Mouse (Mus musculus) CD4-positive helper T cell, adult 2 months (primary cell): ENCODE results near the gene Rbmx.

Source experiments
- DNase-seq: peaks from one replicate; pipeline ENCODE4 v3.0.0-alpha.2; 2012; ENCODE audit warnings: low read depth, missing footprints, low spot score

Gene Rbmx

DNA sequence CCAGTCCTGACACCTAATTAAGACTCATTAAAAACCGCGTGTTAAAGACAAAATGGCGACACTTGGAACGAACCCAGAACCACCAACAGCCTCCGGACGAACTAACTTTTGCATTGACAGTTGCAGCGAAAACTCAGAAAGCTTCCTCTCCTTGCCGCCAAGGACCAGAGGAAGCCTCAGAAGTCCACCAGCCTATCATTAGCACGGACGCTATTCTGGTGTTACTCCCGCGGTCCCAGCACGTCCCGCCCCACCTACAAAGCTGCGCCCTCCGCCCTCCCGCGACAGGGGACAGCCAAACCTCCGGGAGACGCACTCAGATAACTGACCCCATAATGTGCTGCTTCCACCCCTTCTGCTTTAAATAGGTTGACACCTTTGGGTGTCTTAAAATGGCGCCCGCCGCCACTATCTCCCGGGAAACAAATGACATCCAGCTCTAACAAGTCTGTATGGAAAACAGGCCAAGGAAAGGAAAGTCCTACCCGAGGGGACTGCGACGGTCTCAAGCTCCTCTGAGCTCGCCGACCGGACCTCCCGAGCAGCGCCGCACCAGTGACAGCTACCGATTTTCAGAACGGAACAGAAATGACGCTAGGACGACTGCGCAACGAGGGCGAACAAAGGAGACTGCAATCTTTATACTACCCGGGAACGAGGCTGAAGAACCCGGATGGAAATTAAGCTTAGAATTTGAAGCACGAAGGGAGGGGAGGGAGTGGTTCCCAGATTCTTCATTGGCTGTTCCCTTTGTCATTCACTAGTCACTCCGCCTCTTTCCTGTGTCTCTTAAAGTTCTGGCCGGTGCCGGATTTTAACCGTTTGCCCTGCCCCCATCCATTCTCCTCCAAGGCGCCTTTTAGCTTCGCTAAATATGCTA, at the start of gene Rbmx:
Gene Rbmx (minus strand): TSS at position 670 of the 880 bp plus-strand sequence.
- peak; percentile 92 for DNase-seq

DNA sequence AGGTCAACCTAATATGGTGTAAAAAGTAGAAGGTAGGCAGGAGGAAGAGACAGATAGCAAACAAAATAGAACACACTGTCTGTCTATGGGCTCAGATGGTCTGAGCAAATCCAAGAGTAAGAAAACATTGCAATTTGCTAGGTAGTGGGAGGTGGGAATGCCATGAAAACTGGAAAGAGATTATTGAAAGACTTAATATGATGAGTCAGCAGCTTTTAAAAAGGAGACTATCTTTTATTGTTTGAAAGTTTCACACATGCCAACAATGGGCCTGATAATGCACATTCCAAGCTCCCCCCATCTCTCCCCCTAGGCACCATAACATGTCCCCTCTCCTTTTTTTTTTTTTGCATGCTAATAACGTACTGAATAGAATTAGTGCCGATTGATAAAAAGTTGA, 41.1 kb upstream of the Rbmx start:
- no peak for DNase-seq

- peak; percentile 7 for DNase-seq
Observed at GRCm38 (mm10) chrX:57431610-57432009, 38.8 kb upstream of the Rbmx start.

DNA sequence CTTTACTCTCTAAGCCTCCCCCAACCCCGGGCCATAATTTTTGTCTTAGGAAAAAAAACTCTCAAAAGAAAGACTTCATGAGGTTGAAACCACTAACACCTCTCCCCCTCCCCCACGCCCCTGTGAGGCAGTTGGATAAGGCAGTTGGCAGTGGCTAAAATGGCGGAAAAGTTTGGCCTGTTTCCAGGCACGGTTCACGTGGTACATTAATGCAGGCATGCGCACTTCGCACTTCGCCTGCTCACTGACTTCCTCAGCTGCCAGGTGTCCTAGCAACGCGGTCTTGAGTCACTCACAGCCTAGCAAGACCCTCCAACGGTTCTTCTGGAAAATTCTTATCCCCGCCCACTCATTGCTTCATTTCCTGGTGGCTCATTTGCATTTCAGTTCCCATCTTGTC, 15.9 kb upstream of the Rbmx start, which contains the start of gene Gm364:
Gene Gm364 (plus strand): TSS at position 386 of the 400 bp plus-strand sequence.
- DNase-seq, result no peak

GRCm38 (mm10) chrX:57403651-57404050, 10.8 kb upstream of the Rbmx start:
- DNase-seq, result peak; percentile 8

- DNase-seq, result no peak
Observed at GRCm38 (mm10) chrX:57401388-57401787, 8.6 kb upstream of the Rbmx start.

GRCm38 (mm10) chrX:57393412-57393811, 576 bp upstream of the Rbmx start:
- no peak for DNase-seq

GRCm38 (mm10) chrX:57380915-57381314, 11.9 kb downstream of the Rbmx start:
- DNase-seq, result no peak

- DNase-seq, result no peak
Observed at GRCm38 (mm10) chrX:57378579-57378978, 14.3 kb downstream of the Rbmx start.

DNA sequence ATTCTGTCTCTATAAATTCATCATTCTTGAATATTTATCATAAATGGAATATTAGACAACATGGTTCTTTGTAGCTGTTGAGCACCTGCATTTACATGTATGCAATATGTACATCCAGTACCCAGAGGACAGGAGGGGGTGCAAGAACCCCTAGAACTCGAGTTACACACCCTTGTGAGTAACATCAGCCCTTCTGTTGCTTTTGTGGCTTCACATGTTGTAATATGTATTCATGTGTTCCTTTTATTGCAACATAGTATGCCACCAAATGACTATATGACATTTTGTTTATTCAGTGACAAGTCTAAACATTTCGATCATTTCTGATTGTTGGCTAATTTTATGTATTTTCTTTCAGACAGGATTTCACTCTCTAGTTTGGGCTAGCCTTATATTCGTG, 15.7 kb downstream of the Rbmx start:
- DNase-seq, result no peak

DNA sequence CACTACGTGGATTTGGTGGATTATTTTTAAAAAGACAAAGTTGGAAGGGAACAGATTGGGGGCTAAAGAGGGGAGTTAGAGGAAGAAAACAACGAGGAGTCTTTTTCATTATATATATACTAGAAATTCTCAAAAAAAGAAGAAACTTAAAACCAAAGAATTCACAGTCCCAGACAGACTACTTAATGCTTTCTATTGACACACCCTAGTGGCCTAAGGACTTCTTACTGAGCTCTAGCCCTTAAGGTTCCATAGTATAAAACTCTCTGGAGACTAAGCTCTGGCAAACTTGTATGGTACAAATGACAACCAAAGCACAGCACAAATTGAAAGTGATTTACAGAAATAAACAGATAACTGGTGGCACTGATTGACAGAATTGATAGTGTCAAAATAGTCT, 18.8 kb downstream of the Rbmx start:
- DNase-seq, result no peak

DNA sequence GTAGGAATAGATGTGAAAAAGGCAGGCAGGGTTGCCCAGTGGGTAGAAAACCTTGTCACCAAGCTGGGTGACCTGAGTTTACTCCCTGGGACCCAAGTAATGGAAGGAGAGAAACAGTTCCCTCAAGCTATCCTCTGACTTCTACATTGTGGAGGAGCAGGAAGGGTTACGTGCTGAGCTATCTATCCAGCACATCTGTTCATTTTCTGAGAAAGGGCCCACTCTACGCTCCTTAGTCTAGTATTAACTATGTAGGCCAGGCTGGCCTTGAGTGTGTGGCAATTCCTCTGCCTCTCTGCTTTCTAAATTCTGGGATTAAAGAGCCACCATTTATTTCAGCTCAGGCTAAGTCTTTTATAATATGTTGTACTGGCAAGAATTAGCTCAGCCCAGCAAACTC, 19.3 kb downstream of the Rbmx start:
- DNase-seq, result no peak

DNA sequence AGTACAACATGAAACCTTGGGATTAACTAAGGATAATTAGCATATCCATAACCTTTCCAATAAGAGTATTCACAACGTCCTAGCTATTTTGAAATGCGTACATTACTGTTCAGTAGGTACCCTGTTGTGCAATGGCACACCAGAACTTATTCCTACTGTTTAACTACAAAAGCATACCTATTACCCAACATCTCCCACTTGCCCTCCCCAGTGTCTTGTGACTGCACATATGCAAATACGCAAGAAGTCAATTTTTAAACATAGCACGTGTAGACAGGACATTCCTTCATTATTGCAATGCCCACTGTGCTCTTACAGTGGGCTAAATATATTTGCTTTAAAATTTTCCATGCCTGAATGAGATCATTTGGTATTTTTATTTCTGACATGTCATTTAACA, 19.9 kb downstream of the Rbmx start:
- DNase-seq, result no peak

DNA sequence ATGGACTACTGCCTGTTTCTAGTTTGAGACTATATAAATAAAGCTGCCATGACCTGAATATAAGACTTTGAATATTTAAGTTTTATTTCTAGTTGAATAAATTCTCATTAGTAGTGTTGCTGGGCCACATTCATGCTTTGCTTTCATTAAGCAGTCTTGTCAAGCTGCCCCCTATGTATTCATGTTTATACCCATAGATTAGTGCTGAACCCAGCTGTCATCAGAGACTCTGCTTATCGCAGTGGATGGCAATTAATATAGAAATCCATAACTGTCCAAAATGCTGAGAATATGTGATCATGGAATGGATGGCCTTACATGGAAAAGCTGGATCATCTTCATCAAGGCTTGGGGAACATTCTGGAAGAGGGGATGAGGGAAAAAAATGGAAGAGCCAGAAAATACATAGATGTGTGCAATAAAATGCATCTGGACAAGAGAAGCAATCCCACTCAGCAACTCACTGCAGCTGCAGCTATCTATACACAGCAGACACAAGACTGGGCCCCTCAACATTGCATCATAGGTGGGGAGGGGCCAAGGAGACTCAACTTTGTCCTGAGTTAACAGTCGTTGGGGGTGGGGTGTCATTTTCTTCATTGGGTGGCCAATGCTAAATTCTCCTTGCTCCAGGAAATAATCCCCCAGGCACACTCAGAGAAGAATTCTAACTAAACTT, 27.8 kb downstream of the Rbmx start:
- DNase-seq, result no peak

DNA sequence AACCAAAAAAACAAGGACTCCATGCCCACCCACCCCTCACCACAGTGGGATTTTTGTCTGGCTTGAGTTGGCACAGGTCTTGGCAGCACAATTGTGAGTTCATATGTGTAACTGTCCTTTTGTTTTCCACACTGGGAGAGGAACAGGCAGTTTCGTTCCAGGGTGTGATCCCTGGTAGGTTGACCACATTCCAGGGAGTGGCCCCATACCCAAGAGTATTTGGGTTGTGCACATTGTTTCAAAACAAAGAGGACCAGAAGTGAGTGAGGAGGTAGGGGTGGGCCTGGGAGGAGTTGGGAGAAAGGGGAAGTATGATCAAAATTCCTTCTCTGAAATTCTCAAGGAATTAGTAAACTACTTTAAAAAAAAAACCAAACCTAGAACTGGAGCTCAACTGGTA, 33.5 kb downstream of the Rbmx start:
- DNase-seq, result no peak

GRCm38 (mm10) chrX:57339220-57339619, 53.6 kb downstream of the Rbmx start:
- no peak for DNase-seq

GRCm38 (mm10) chrX:57338371-57339211, 54.2 kb downstream of the Rbmx start, which contains the start of gene Arhgef6:
Gene Arhgef6, minus strand, starts transcription at chrX:57338729.
- peak; percentile 66 for DNase-seq

GRCm38 (mm10) chrX:57337582-57337981, 55.3 kb downstream of the Rbmx start:
- peak; percentile 50 for DNase-seq

DNA sequence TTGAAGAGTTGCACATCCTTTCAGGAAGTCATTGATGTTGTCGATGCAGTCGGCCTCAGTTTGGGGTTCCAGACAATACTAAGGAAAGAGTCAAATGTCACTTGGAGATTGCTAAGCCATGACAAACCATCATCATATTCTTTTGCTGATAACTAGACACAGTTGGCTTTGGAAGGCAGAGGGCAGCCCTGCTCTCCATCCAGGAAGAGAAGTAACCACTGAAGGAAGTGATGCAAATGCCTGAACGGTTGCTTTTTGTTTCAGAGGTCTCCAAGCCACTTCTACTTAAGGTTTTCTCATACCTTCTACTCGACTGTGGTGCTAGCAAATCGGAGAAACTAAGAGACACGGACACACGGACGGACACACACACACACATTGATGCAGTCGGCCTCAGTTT, 55.9 kb downstream of the Rbmx start:
- peak; percentile 53 for DNase-seq

- no peak for DNase-seq
Observed at GRCm38 (mm10) chrX:57335313-57335712, 57.5 kb downstream of the Rbmx start.
